Mouse (Mus musculus) kidney, embryonic 14.5 days (tissue): ENCODE data around the gene Stum. TPM values are rescaled to one million over a fixed set of nuclear protein-coding genes. Genes with fewer than 3 reads are reported as not detected.

Experiments
- ATAC-seq: fragments of 200-750 bp; cut with Nextera tagmentation; 2 replicates; pipeline ENCODE4 v1.8.0; 2017; ENCODE audit warnings: moderate number of reproducible peaks, mild to moderate bottlenecking, moderate TSS enrichment, moderate library complexity; ENCODE audit not compliant: low FRiP score, low TSS enrichment
- H3K27ac ChIP-seq: fragments of 300-500 bp; sonication (generic); 2 replicates; pipeline ENCODE4 v1.5.1; 2014; ENCODE audit warnings: low read depth, mild to moderate bottlenecking, low read length, moderate library complexity, mixed read lengths
- H3K27me3 ChIP-seq: fragments of 300-500 bp; sonication (generic); 2 replicates; pipeline ENCODE4 v1.6.1; 2014; ENCODE audit warnings: mild to moderate bottlenecking, low read length; ENCODE audit not compliant: control insufficient read depth, insufficient read depth
- H3K36me3 ChIP-seq: fragments of 300-500 bp; sonication (generic); 2 replicates; pipeline ENCODE4 v1.6.1; 2014; ENCODE audit warnings: low read length, mixed read lengths; ENCODE audit not compliant: control insufficient read depth, insufficient read depth
- H3K4me1 ChIP-seq: fragments of 300-500 bp; sonication (generic); 2 replicates; pipeline ENCODE4 v1.6.1; 2014; ENCODE audit warnings: low read length, mixed read lengths; ENCODE audit not compliant: control insufficient read depth, insufficient read depth
- H3K4me2 ChIP-seq: fragments of 300-500 bp; sonication (generic); replicated peaks from 2 replicates; pipeline ENCODE4 v1.6.1; 2014; ENCODE audit warnings: low read depth, mild to moderate bottlenecking, low read length
- H3K4me3 ChIP-seq: fragments of 300-500 bp; sonication (generic); 2 replicates; pipeline ENCODE4 v1.5.1; 2014; ENCODE audit warnings: mild to moderate bottlenecking, low read length
- H3K9ac ChIP-seq: fragments of 300-500 bp; sonication (generic); 2 replicates; pipeline ENCODE4 v1.6.1; 2014; ENCODE audit warnings: low read depth, mild to moderate bottlenecking, low read length, moderate library complexity
- H3K9me3 ChIP-seq: fragments of 300-500 bp; sonication (generic); 2 replicates; pipeline ENCODE4 v1.6.1; 2016; ENCODE audit warnings: low read length; ENCODE audit not compliant: control insufficient read depth
- WGBS: fragments of 180-500 bp; shearing (Covaris S2); extraction: QIAGEN DNeasy Blood & Tissue Kit; methylation state at CpG from one replicate; pipeline ENCODE4 v1.1.7; 2014; 5-methylcytosine and 5-hydroxymethylcytosine counted together
- polyA plus RNA-seq: library from polyadenylated mRNA; unstranded; fragments of >200 nt; fragmentation: Nextera tagmentation; extraction: Ambion mirVana; gene quantifications from 2 replicates; pipeline ENCODE4 v1.2.1, GENCODE M21; 2014

Stum gene
- polyA plus RNA-seq, 1 experiment from 2014 or later, result 1.8 TPM

- ATAC-seq, result peak; percentile 74
- H3K27ac ChIP-seq, result no peak overlapping the region
- H3K4me1 ChIP-seq, result peaks cover 15% of the 10 kb centered on the region; the same call in 1 of the 2 replicates
- no peaks in the 10 kb centered on the region for H3K36me3 ChIP-seq
- no peak overlapping the region for H3K4me3 ChIP-seq
- no peak overlapping the region for H3K4me2 ChIP-seq
- 44% methylated on average over 8 of the region's 8 CpGs for WGBS
- H3K9ac ChIP-seq, result no peak overlapping the region
- H3K9me3 ChIP-seq, result no peaks in the 10 kb centered on the region
- peaks cover 39% of the 10 kb centered on the region for H3K27me3 ChIP-seq
Measured at GRCm38 (mm10) chr1:180481331-180481730, 2.0 kb downstream of the Stum start.

GRCm38 (mm10) chr1:180480325-180480724 lies 3.0 kb downstream of the Stum start:
- H3K27me3 ChIP-seq, result peaks cover 39% of the 10 kb centered on the region

GRCm38 (mm10) chr1:180473566-180473965 lies 9.7 kb downstream of the Stum start:
- H3K9me3 ChIP-seq, result no peaks in the 10 kb centered on the region
- no peaks in the 10 kb centered on the region for H3K36me3 ChIP-seq
- H3K4me3 ChIP-seq, result no peak overlapping the region
- no peak overlapping the region for H3K27ac ChIP-seq
- H3K4me2 ChIP-seq, result no peak overlapping the region
- no peaks in the 10 kb centered on the region for H3K4me1 ChIP-seq
- no peaks in the 10 kb centered on the region for H3K27me3 ChIP-seq
- H3K9ac ChIP-seq, result no peak overlapping the region
- ATAC-seq, result no peak

More at GRCm38 (mm10) chr1:180480325-180480724, 3.0 kb downstream of the Stum start:
- WGBS, result 59% methylated on average over 6 of the region's 6 CpGs
- Histone ChIP-seq H3K4me2 (no peak overlapping the region), H3K36me3 (no peaks in the 10 kb centered on the region), H3K9me3 (no peaks in the 10 kb centered on the region), H3K4me1 (peaks cover 15% of the 10 kb centered on the region; the same call in 1 of the 2 replicates), H3K27ac (no peak overlapping the region), H3K4me3 (no peak overlapping the region), H3K9ac (no peak overlapping the region)
- no peak for ATAC-seq

- H3K27me3 ChIP-seq, result no peaks in the 10 kb centered on the region
- H3K4me3 ChIP-seq, result no peak overlapping the region
- no peak overlapping the region for H3K27ac ChIP-seq
- H3K9ac ChIP-seq, result no peak overlapping the region
- no peak for ATAC-seq
- H3K36me3 ChIP-seq, result no peaks in the 10 kb centered on the region
- no peaks in the 10 kb centered on the region for H3K4me1 ChIP-seq
- H3K4me2 ChIP-seq, result no peak overlapping the region
- 91% methylated on average over 4 of the region's 4 CpGs for WGBS
- no peaks in the 10 kb centered on the region for H3K9me3 ChIP-seq
Measured at GRCm38 (mm10) chr1:180468004-180468403, 15.3 kb downstream of the Stum start.

GRCm38 (mm10) chr1:180465620-180466019 lies 17.7 kb downstream of the Stum start:
- Histone ChIP-seq H3K4me2 (no peak overlapping the region), H3K9me3 (no peaks in the 10 kb centered on the region), H3K36me3 (no peaks in the 10 kb centered on the region), H3K4me3 (no peak overlapping the region), H3K27ac (no peak overlapping the region), H3K4me1 (no peaks in the 10 kb centered on the region), H3K9ac (no peak overlapping the region), H3K27me3 (no peaks in the 10 kb centered on the region)
- ATAC-seq, result no peak
- WGBS, result 66% methylated on average over 5 of the region's 5 CpGs

- no peak for ATAC-seq
- no peak overlapping the region for H3K9ac ChIP-seq
- H3K4me1 ChIP-seq, result no peaks in the 10 kb centered on the region
- no peak overlapping the region for H3K27ac ChIP-seq
- H3K4me3 ChIP-seq, result no peak overlapping the region
- no peak overlapping the region for H3K4me2 ChIP-seq
- H3K36me3 ChIP-seq, result no peaks in the 10 kb centered on the region
- H3K9me3 ChIP-seq, result no peaks in the 10 kb centered on the region
- H3K27me3 ChIP-seq, result no peaks in the 10 kb centered on the region
- WGBS, result 87% methylated on average over 5 of the region's 5 CpGs
Measured at GRCm38 (mm10) chr1:180464357-180464756, 18.9 kb downstream of the Stum start.

GRCm38 (mm10) chr1:180462983-180463475 lies 20.3 kb downstream of the Stum start:
- H3K27ac ChIP-seq, result no peak overlapping the region
- H3K4me2 ChIP-seq, result no peak overlapping the region
- no peaks in the 10 kb centered on the region for H3K9me3 ChIP-seq
- H3K27me3 ChIP-seq, result no peaks in the 10 kb centered on the region
- WGBS, result 93% methylated on average over 5 of the region's 5 CpGs
- H3K4me1 ChIP-seq, result no peaks in the 10 kb centered on the region
- H3K9ac ChIP-seq, result no peak overlapping the region
- H3K36me3 ChIP-seq, result no peaks in the 10 kb centered on the region
- no peak for ATAC-seq
- H3K4me3 ChIP-seq, result no peak overlapping the region

- no peak for ATAC-seq
- Histone ChIP-seq H3K36me3 (no peaks in the 10 kb centered on the region), H3K4me2 (no peak overlapping the region), H3K9ac (no peak overlapping the region), H3K9me3 (no peaks in the 10 kb centered on the region), H3K4me1 (no peaks in the 10 kb centered on the region), H3K27ac (no peak overlapping the region), H3K27me3 (no peaks in the 10 kb centered on the region), H3K4me3 (no peak overlapping the region)
- WGBS, result 85% methylated on average over 5 of the region's 5 CpGs
Measured at GRCm38 (mm10) chr1:180462396-180462795, 20.9 kb downstream of the Stum start.

- H3K36me3 ChIP-seq, result no peaks in the 10 kb centered on the region
- no peak overlapping the region for H3K4me3 ChIP-seq
- no peaks in the 10 kb centered on the region for H3K4me1 ChIP-seq
- H3K9me3 ChIP-seq, result no peaks in the 10 kb centered on the region
- no peak overlapping the region for H3K4me2 ChIP-seq
- no peak overlapping the region for H3K9ac ChIP-seq
- H3K27ac ChIP-seq, result no peak overlapping the region
- 48% methylated on average over 5 of the region's 5 CpGs for WGBS
- no peaks in the 10 kb centered on the region for H3K27me3 ChIP-seq
- ATAC-seq, result no peak
Measured at GRCm38 (mm10) chr1:180460721-180461120, 22.6 kb downstream of the Stum start.
